Mouse (Mus musculus) left cerebral cortex, adult 2 months (tissue): ENCODE data around the gene Cst13. TPM values are rescaled to one million over a fixed set of nuclear protein-coding genes. Genes with fewer than 3 reads are reported as not detected.
"Not testable (repeated sequence)": the region's sequence is repeated elsewhere in the genome, so short reads cannot be mapped to it uniquely, and the experiment has no call there.

Source experiments
- DNase-seq, 2 experiments: peaks; one replicate each; pipeline ENCODE4 v3.0.0; 2021 to 2022; ENCODE audit warnings: low spot score in 2 of 2, mixed read lengths in 1 of 2; ENCODE audit errors: extremely low spot score in 1 of 2
- H3K27ac ChIP-seq: fragments of 200-600 bp; 2 replicates; pipeline ENCODE4 v1.8.1; 2022
- H3K4me3 ChIP-seq: fragments of 200-600 bp; 2 replicates; pipeline ENCODE4 v1.8.1; 2022
- CTCF ChIP-seq: fragments of 200-600 bp; IDR thresholded peaks from 2 replicates; pipeline ENCODE4 v1.8.1; 2022; ENCODE audit warnings: antibody characterized with exemption, mild to moderate bottlenecking, moderate library complexity
- intact Hi-C: fragments of 180-260 bp; cut with DNase I; formaldehyde crosslinking; loops from one replicate; pipeline ENCODE4 v1.15.1; 2025
- long read RNA-seq, 2 experiments: library from polyadenylated mRNA; stranded (forward); transcript quantifications; one replicate each; pipeline ENCODE4 v2.0.0; 2021; ENCODE audit warnings: borderline mapping rate in 2 of 2
- total RNA-seq, 2 experiments: library from RNA; stranded (reverse); gene quantifications; 2 replicates each; pipeline ENCODE4 v1.2.3; 2021

The Cst13 gene
- total RNA-seq: not detected
- long read RNA-seq, experiment 1: 0 reads
- long read RNA-seq, experiment 2: 0 reads

GRCm38 (mm10) chr2:148819909-148820308 is at the start of gene Cst13:
Gene Cst13 (plus strand): TSS chr2:148820081.
- Histone ChIP-seq H3K27ac (no peak within 1 kb of the TSS), H3K4me3 (no peak within 1 kb of the TSS)
- intact Hi-C loops: no loop called here
- no peak for TF ChIP-seq CTCF
- DNase-seq: no peak

DNA sequence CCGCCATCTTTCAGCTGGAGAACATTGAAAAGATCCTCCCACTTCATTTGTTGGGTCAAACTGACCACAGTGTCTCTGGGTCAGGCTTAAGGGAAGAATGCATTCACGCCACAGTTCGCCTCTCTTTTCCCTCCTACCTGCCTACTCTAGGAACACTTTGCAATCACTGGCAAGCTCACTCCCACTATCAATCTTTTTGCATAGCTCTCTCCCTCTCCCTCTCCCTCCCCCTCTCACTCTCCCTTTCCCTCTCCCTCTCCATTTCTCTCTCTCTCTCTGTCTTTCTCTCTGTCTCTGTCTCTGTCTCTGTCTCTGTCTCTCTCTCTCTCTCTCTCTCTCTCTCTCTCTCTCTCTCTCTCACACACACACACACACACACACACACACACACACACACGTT is 48.5 kb upstream of the Cst13 start, which contains the start of gene Cst11:
Cst11 (minus strand) TSS at position 101 of the 400 bp plus-strand sequence.
- DNase-seq, H3K4me3 ChIP-seq, intact Hi-C loops: not testable (repeated sequence)

GRCm38 (mm10) chr2:148781709-148782108 is 38.2 kb upstream of the Cst13 start, which contains the start of gene 8030411F24Rik:
Gene 8030411F24Rik (plus strand): TSS chr2:148782009.
- intact Hi-C loops: no loop called here
- TF ChIP-seq CTCF: no peak
- no peak for DNase-seq

More for the DNA sequence above, 48.5 kb upstream of the Cst13 start, which contains the start of gene Cst11:
- not testable (repeated sequence) for H3K27ac ChIP-seq

DNA sequence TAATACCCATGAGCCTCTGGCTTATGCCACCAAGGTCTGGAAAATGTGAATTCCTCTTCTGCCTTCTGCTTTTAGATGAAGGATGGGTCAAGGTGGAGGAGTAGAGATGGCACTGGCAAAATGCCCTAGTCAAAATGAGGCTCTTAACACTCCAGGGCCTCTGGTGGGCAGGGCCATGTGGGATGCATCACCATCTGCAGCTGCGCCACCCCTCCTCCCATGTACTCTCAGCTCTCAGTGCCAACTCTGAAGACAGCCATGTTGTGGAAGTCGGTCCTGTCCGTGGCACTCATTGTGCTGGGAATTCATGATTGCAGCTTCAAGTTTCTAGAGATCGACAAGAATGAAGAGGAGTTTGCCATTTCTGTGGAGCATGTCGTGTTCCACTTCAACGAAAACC is 30.7 kb upstream of the Cst13 start, which contains the start of gene Cst12:
Cst12 (plus strand) TSS at position 220 of the 400 bp plus-strand sequence.
- no peak within 1 kb of the TSS for H3K4me3 ChIP-seq
- intact Hi-C loops: no loop called here
- TF ChIP-seq CTCF: no peak
- H3K27ac ChIP-seq: no peak within 1 kb of the TSS
- no peak for DNase-seq

More at GRCm38 (mm10) chr2:148781709-148782108, 38.2 kb upstream of the Cst13 start, which contains the start of gene 8030411F24Rik:
- H3K27ac ChIP-seq: no peak within 1 kb of the TSS
- H3K4me3 ChIP-seq: no peak within 1 kb of the TSS

DNA sequence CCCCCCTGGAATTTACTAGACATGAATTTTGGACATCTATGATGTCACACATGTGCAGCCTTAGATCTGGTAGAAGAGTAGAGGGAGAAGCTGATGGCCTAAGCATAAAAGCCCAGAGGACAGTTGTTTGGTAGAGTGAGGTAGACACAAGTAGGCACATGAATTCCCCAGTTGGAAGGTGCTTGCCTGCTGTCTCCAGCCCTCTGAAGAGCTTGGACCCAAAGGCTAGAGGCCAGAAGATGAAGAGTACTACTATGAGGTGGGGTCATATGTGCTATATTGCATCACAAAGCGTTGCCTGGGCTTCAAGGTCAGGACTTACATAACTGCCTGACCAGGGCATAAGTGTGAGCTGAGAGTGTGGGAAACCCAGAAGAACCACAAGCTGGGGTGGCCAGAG is 21.4 kb upstream of the Cst13 start, which contains the start of gene Cst8:
Cst8 (plus strand) TSS at position 301 of the 400 bp plus-strand sequence.
- no peak for DNase-seq
- Histone ChIP-seq H3K4me3 (no peak within 1 kb of the TSS), H3K27ac (no peak within 1 kb of the TSS)
- no peak for TF ChIP-seq CTCF
- intact Hi-C loops: no loop called here

DNA sequence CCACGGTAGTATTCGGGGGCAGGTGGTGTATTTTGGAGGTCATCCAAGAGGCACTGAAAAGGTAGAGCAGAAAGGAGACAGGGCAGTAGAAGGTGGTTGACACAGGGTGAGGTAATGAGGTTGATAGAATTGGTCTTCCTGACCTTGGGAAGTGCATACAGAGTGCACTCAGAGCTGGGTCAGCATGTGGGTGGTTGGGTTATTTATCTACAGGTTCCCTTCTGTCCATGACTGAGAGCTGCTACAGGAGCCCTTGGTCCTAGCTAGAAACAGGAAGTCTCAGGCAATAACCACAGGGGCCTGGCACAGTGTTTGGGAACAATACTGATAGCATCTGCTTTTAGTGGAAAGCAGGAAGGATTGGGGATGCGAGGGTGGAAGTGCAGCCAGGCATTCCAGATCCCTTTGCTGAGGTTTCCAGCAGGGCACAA is 18.4 kb upstream of the Cst13 start:
- intact Hi-C loops: no loop called here
- Histone ChIP-seq H3K4me3 (no peak overlapping the region), H3K27ac (no peak overlapping the region)
- no peak for TF ChIP-seq CTCF
- no peak for DNase-seq

DNA sequence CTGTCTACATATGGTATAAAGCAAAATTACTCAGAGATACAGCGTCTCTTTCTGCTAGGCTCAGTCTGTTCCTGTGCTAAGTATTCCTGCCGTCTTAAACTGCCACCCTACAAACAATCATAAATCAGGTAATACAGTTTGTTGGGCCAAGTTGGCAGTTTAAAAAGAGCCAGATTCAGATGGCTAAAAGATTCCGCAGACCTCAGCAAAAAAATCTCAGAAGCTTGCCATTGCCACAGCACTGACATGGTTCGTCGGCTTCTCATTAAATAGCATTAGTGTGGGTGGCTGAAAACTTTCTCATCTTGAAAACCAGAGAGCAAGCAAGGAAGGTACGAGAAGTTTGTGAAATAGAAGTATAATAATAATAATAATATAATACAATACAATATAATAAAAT is 13.2 kb upstream of the Cst13 start:
- no peak for TF ChIP-seq CTCF
- no peak overlapping the region for H3K4me3 ChIP-seq
- no peak overlapping the region for H3K27ac ChIP-seq
- DNase-seq: no peak
- intact Hi-C loops: no loop called here

DNA sequence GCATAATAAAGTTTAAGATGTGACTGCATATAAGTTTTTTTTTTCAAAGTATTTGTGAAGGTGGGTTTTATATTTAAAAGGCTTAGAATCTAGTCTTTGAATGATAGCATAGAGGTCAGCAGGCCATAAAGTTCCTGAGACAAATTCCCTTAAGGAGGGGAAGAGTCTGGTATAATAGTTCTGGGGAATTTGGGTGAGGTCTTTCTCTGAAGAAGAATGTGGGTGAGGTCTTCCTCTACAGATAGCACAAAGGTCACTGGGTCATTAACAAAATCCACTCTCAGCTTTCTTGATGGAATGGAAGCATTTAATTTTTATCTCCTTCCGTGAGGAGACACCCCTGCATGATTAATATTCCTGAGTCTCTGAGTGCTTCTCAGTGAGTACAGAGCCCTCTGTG is 6.1 kb downstream of the Cst13 start:
- intact Hi-C loops: no loop called here
- H3K27ac ChIP-seq: no peak overlapping the region
- no peak overlapping the region for H3K4me3 ChIP-seq
- DNase-seq: no peak
- TF ChIP-seq CTCF: no peak

DNA sequence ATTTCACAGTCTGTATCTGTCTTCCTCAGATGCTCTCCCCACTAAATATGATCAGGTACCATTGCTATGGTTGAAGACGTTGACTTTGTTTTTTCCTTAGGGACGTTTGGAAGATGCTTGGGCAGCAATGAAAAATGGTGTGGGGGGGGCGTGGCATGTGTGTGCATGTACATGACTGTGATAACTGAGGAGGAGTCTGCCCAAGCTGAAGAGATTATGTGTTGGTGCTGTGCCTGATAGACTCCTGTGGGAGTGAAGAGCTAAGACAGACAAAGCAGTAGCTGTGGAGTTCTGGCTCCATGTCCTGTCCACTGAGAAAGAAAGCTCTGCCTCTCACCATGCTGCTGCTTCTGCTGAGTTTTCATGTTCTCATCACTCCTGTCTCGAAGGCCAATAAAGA is 15.0 kb downstream of the Cst13 start, which contains the start of gene Cst9:
Cst9 (plus strand) TSS at position 236 of the 400 bp plus-strand sequence.
- no peak for DNase-seq
- TF ChIP-seq CTCF: no peak
- intact Hi-C loops: no loop called here
- Histone ChIP-seq H3K27ac (no peak within 1 kb of the TSS), H3K4me3 (no peak within 1 kb of the TSS)

- intact Hi-C loops: no loop called here
- no peak for TF ChIP-seq CTCF
- no peak overlapping the region for H3K4me3 ChIP-seq
- H3K27ac ChIP-seq: no peak overlapping the region
- DNase-seq: no peak
These were observed 18.3 kb downstream of the Cst13 start for GRCm38 (mm10) chr2:148838075-148838777.

- intact Hi-C loops: no loop called here
- no peak overlapping the region for H3K4me3 ChIP-seq
- DNase-seq: no peak
- H3K27ac ChIP-seq: no peak overlapping the region
- no peak for TF ChIP-seq CTCF
These were observed 19.3 kb downstream of the Cst13 start for GRCm38 (mm10) chr2:148839224-148839623.

- DNase-seq: peak; percentile 77 to 81
- Histone ChIP-seq H3K27ac (no peak overlapping the region), H3K4me3 (peak overlapping the region; percentile 4; the same call in 1 of the 2 replicates)
- intact Hi-C loops: loop anchor here (1.0 to 5.0 kb wide), 2 partner anchors 51 to 99 kb away; partner anchors contain the start of gene Cstl1
- TF ChIP-seq CTCF: peak; percentile 79
These were observed 31.4 kb downstream of the Cst13 start for GRCm38 (mm10) chr2:148851116-148851906.
